Mouse (Mus musculus) frontal cortex, postnatal 10 days (tissue): ENCODE measurements around the gene Zfp961.
A peak's percentile ranks its signal among the peaks of the same experiment; 100 is the strongest.
"Not testable (repeated sequence)": the region's sequence is repeated elsewhere in the genome, so short reads cannot be mapped to it uniquely, and the experiment has no call there.

Experiments used
- DNase-seq, 2 experiments: peaks; one replicate each; pipeline ENCODE4 v3.0.0; 2022; ENCODE audit warnings: low spot score in 2 of 2, mixed read lengths in 1 of 2

The Zfp961 gene

GRCm38 (mm10) chr8:71961796-71962195 lies 11.0 kb downstream of the Zfp961 start:
- DNase-seq: no peak

GRCm38 (mm10) chr8:71964051-71964450 lies 13.2 kb downstream of the Zfp961 start:
- DNase-seq: no peak

GRCm38 (mm10) chr8:71965166-71965565 lies 14.3 kb downstream of the Zfp961 start:
- DNase-seq: no peak

- DNase-seq: no peak
Measured at GRCm38 (mm10) chr8:71966411-71966810, 15.6 kb downstream of the Zfp961 start.

- DNase-seq: no peak
Measured at GRCm38 (mm10) chr8:71967261-71967660, 16.4 kb downstream of the Zfp961 start.

GRCm38 (mm10) chr8:71968100-71968499 lies 17.3 kb downstream of the Zfp961 start:
- no peak for DNase-seq

GRCm38 (mm10) chr8:71968636-71969035 lies 17.8 kb downstream of the Zfp961 start:
- no peak for DNase-seq

GRCm38 (mm10) chr8:71971945-71972344 lies 21.1 kb downstream of the Zfp961 start:
- DNase-seq: no peak

- DNase-seq: no peak
Measured at GRCm38 (mm10) chr8:71974211-71974610, 23.4 kb downstream of the Zfp961 start.

GRCm38 (mm10) chr8:71981032-71981431 lies 30.2 kb downstream of the Zfp961 start:
- DNase-seq: no peak

GRCm38 (mm10) chr8:71981456-71981855 lies 30.6 kb downstream of the Zfp961 start:
- DNase-seq: no peak

- no peak for DNase-seq
Measured at GRCm38 (mm10) chr8:71984601-71985000, 33.8 kb downstream of the Zfp961 start.

GRCm38 (mm10) chr8:71988110-71988866 lies 37.5 kb downstream of the Zfp961 start:
- peak; percentile 37 to 75 for DNase-seq

- DNase-seq: no peak
Measured at GRCm38 (mm10) chr8:71988867-71989599, 38.2 kb downstream of the Zfp961 start.

GRCm38 (mm10) chr8:71999434-71999833 lies 48.6 kb downstream of the Zfp961 start:
- DNase-seq: no peak

GRCm38 (mm10) chr8:72000223-72000622 lies 49.4 kb downstream of the Zfp961 start:
- DNase-seq: no peak

- DNase-seq: no peak
Measured at GRCm38 (mm10) chr8:72002942-72003341, 52.1 kb downstream of the Zfp961 start.

- no peak for DNase-seq
Measured at GRCm38 (mm10) chr8:72005912-72006311, 55.1 kb downstream of the Zfp961 start.

- DNase-seq: no peak
Measured at GRCm38 (mm10) chr8:72006763-72007162, 55.9 kb downstream of the Zfp961 start.

GRCm38 (mm10) chr8:72008134-72008641 lies 57.4 kb downstream of the Zfp961 start:
- no peak for DNase-seq

GRCm38 (mm10) chr8:72009473-72009872 lies 58.6 kb downstream of the Zfp961 start, which contains the start of gene Cyp4f18:
Gene Cyp4f18, minus strand, starts transcription at chr8:72009626.
- DNase-seq: no peak

GRCm38 (mm10) chr8:72013506-72014228 lies 62.8 kb downstream of the Zfp961 start:
- DNase-seq: not testable (repeated sequence)
